Comparison of ENCODE assay signal across 17 mouse cellular contexts in genomic region chr9:57459707-57460106, GRCm38 (mm10). TPM values are rescaled to one million over a fixed set of nuclear protein-coding genes. Genes with fewer than 3 reads are reported as not detected.
DNase-seq lines count a peak whose midpoint lies in the region; ATAC-seq and TF ChIP-seq lines count a peak whose summit lies in the region.
"Had no signal": no experiment of that assay in that cellular context is flagged by ENCODE, and none has a peak within 500 bp of the region (broad histone marks: within the 10 kb centered on the region; RNA-seq: fewer than 3 reads in every experiment).

No protein-coding gene starts in this region.

- no peak overlapping the region for H3K4me3 ChIP-seq in hindbrain, embryonic 11.5 days (ENCODE audit: low read depth, low read length)
- H3K4me3 ChIP-seq in hindbrain, embryonic 16.5 days (ENCODE audit: low read length) = no peak overlapping the region
- H3K4me3 ChIP-seq in small intestine, adult 2 months (ENCODE audit: low read depth, low read length) = no peak overlapping the region
- no peak overlapping the region for H3K4me3 ChIP-seq in forebrain, embryonic 12.5 days (replicated peaks)
- H3K4me3 ChIP-seq: embryonic facial prominence, embryonic 12.5 days; heart, embryonic 15.5 days; midbrain, embryonic 15.5 days; neural tube, embryonic 13.5 days had no signal

- peak; percentile 38; the same call in 1 of the 2 replicates for TF ChIP-seq CTCF in small intestine, adult 2 months (IDR thresholded peaks at IDR 0.05; ENCODE audit: extremely low read depth, insufficient read length, insufficient replicate concordance, low read depth, low read length)

- DNase-seq in hindbrain, embryonic 11.5 days (ENCODE audit: low spot score) = peak; percentile 11
- peak; percentile 30 for DNase-seq in retina, postnatal 1 day
- DNase-seq in retina, embryonic 14.5 days (ENCODE audit: low spot score) = no peak
- peak; percentile 67 for DNase-seq in R1 (ENCODE audit: low read depth, low spot score)
- DNase-seq in adrenal gland, adult 18-20 months (ENCODE audit: low spot score in 2 of 2) = no peak
- DNase-seq: cerebellum, postnatal 25 days; gastrocnemius, postnatal 25 days; kidney, postnatal 36 days; thymus, postnatal 36 days had no signal

- TF ChIP-seq POLR2A in small intestine, adult 2 months (IDR thresholded peaks at IDR 0.05; ENCODE audit: low read depth, low read length) = no peak

- no peak for ATAC-seq in hindbrain, embryonic 11.5 days (ENCODE audit: low FRiP score)
- ATAC-seq in hindbrain, embryonic 16.5 days = no peak
- no peak for ATAC-seq in forebrain, embryonic 12.5 days (ENCODE audit: low FRiP score)
- ATAC-seq: forebrain, embryonic 14.5 days; midbrain, embryonic 15.5 days had no signal

- H3K9me3 ChIP-seq in hindbrain, embryonic 11.5 days (ENCODE audit: control insufficient read depth, low read length) = no peaks in the 10 kb centered on the region
- no peaks in the 10 kb centered on the region for H3K9me3 ChIP-seq in hindbrain, embryonic 16.5 days (ENCODE audit: control insufficient read depth, low read length)
- H3K9me3 ChIP-seq in forebrain, embryonic 12.5 days = no peaks in the 10 kb centered on the region
- H3K9me3 ChIP-seq: embryonic facial prominence, embryonic 12.5 days; heart, embryonic 15.5 days; midbrain, embryonic 15.5 days; neural tube, embryonic 13.5 days had no signal

- 97% methylated on average over 2 of the region's 2 CpGs for WGBS in hindbrain, embryonic 11.5 days
- 96% methylated on average over 2 of the region's 2 CpGs for WGBS in hindbrain, embryonic 16.5 days
- WGBS in small intestine, adult 2 months = 95% methylated on average over 2 of the region's 2 CpGs
- 92% methylated on average over 2 of the region's 2 CpGs for WGBS in forebrain, embryonic 12.5 days

- no peak overlapping the region for H3K4me2 ChIP-seq in hindbrain, embryonic 11.5 days (replicated peaks; ENCODE audit: low read depth, low read length)
- H3K4me2 ChIP-seq in hindbrain, embryonic 16.5 days (ENCODE audit: low read length) = no peak overlapping the region
- H3K4me2 ChIP-seq in forebrain, embryonic 12.5 days = no peak overlapping the region
- H3K4me2 ChIP-seq: embryonic facial prominence, embryonic 12.5 days; heart, embryonic 15.5 days; midbrain, embryonic 15.5 days; neural tube, embryonic 13.5 days had no signal

- H3K9ac ChIP-seq in hindbrain, embryonic 11.5 days (ENCODE audit: low read depth, low read length) = no peak overlapping the region
- no peak overlapping the region for H3K9ac ChIP-seq in hindbrain, embryonic 16.5 days (ENCODE audit: low read depth, low read length)
- H3K9ac ChIP-seq in forebrain, embryonic 12.5 days = no peak overlapping the region
- H3K9ac ChIP-seq: embryonic facial prominence, embryonic 12.5 days; heart, embryonic 15.5 days; midbrain, embryonic 15.5 days; neural tube, embryonic 13.5 days had no signal

- H3K27me3 ChIP-seq in hindbrain, embryonic 11.5 days (ENCODE audit: control insufficient read depth, insufficient read depth, low read length) = no peaks in the 10 kb centered on the region
- no peaks in the 10 kb centered on the region for H3K27me3 ChIP-seq in hindbrain, embryonic 16.5 days (replicated peaks; ENCODE audit: control insufficient read depth, insufficient read depth, low read length)
- no peaks in the 10 kb centered on the region for H3K27me3 ChIP-seq in small intestine, adult 2 months (ENCODE audit: control insufficient read depth, insufficient read depth, low read length)
- H3K27me3 ChIP-seq in forebrain, embryonic 12.5 days = no peaks in the 10 kb centered on the region
- H3K27me3 ChIP-seq: embryonic facial prominence, embryonic 12.5 days; heart, embryonic 15.5 days; midbrain, embryonic 15.5 days; neural tube, embryonic 13.5 days had no signal

- H3K4me1 ChIP-seq in hindbrain, embryonic 11.5 days (replicated peaks; ENCODE audit: control insufficient read depth, insufficient read depth, low read length) = no peaks in the 10 kb centered on the region
- no peaks in the 10 kb centered on the region for H3K4me1 ChIP-seq in hindbrain, embryonic 16.5 days (ENCODE audit: control insufficient read depth, insufficient read depth, low read depth, low read length)
- peaks cover 20% of the 10 kb centered on the region for H3K4me1 ChIP-seq in small intestine, adult 2 months (ENCODE audit: control insufficient read depth, insufficient read depth, insufficient read length, low read length)
- H3K4me1 ChIP-seq in forebrain, embryonic 12.5 days = no peaks in the 10 kb centered on the region
- H3K4me1 ChIP-seq: embryonic facial prominence, embryonic 12.5 days; heart, embryonic 15.5 days had no signal

- no peak overlapping the region for H3K27ac ChIP-seq in hindbrain, embryonic 11.5 days (ENCODE audit: low read depth, low read length)
- H3K27ac ChIP-seq in hindbrain, embryonic 16.5 days (ENCODE audit: low read depth, low read length) = no peak overlapping the region
- no peak overlapping the region for H3K27ac ChIP-seq in small intestine, adult 2 months (ENCODE audit: insufficient read depth, low read depth, low read length)
- no peak overlapping the region for H3K27ac ChIP-seq in forebrain, embryonic 12.5 days
- H3K27ac ChIP-seq: embryonic facial prominence, embryonic 12.5 days; heart, embryonic 15.5 days; midbrain, embryonic 15.5 days; neural tube, embryonic 13.5 days had no signal

- no peaks in the 10 kb centered on the region for H3K36me3 ChIP-seq in hindbrain, embryonic 11.5 days (ENCODE audit: control insufficient read depth, insufficient read depth, low read length)
- peaks cover 6% of the 10 kb centered on the region; the same call in 1 of the 2 replicates for H3K36me3 ChIP-seq in hindbrain, embryonic 16.5 days (ENCODE audit: control insufficient read depth, insufficient read depth, low read length)
- H3K36me3 ChIP-seq in small intestine, adult 2 months (ENCODE audit: control insufficient read depth, insufficient read depth, low read length) = peaks cover 4% of the 10 kb centered on the region; the same call in 1 of the 2 replicates
- no peaks in the 10 kb centered on the region for H3K36me3 ChIP-seq in forebrain, embryonic 12.5 days (replicated peaks)
- H3K36me3 ChIP-seq: embryonic facial prominence, embryonic 12.5 days; heart, embryonic 15.5 days; midbrain, embryonic 15.5 days had no signal

RNA-seq across cellular contexts. Expression of gene Scamp5, which starts 8.2 kb away (rescaled TPM):
- 17.7 and 18.3 TPM in 2 replicates for polyA plus RNA-seq in hindbrain, embryonic 11.5 days (2014; fragmentation: Nextera tagmentation; extraction: Ambion mirVana)
- 165 and 168 TPM in 2 replicates for polyA plus RNA-seq in hindbrain, embryonic 16.5 days (2015; fragmentation: Nextera tagmentation; extraction: Ambion mirVana)
- polyA plus RNA-seq in small intestine, adult 2 months (2012; rRNA removed) = 104 and 119 TPM in 2 replicates
- total RNA-seq in adrenal gland, adult 18-20 months (2021) = 10 to 100 TPM in 1 of 2 experiments, 1 to 10 TPM in 1; 7.5 to 13.7 TPM
- polyA plus RNA-seq in forebrain, embryonic 12.5 days (2016; fragmentation: Nextera tagmentation; extraction: Ambion mirVana) = 41.5 and 41.9 TPM in 2 replicates

RNA-seq across cellular contexts. Expression of gene Ppcdc, which starts 19.8 kb away (rescaled TPM):
- polyA plus RNA-seq in hindbrain, embryonic 11.5 days (2014; fragmentation: Nextera tagmentation; extraction: Ambion mirVana) = 16.5 and 19.8 TPM in 2 replicates
- polyA plus RNA-seq in hindbrain, embryonic 16.5 days (2015; fragmentation: Nextera tagmentation; extraction: Ambion mirVana) = 19.4 and 20.5 TPM in 2 replicates
- 10.3 and 14.2 TPM in 2 replicates for polyA plus RNA-seq in small intestine, adult 2 months (2012; rRNA removed)
- total RNA-seq in adrenal gland, adult 18-20 months (2021) = 10 to 100 TPM; 15.0 to 18.0 TPM
- 24.4 and 24.7 TPM in 2 replicates for polyA plus RNA-seq in forebrain, embryonic 12.5 days (2016; fragmentation: Nextera tagmentation; extraction: Ambion mirVana)

RNA-seq across cellular contexts. Expression of gene Rpp25, which starts 44.1 kb away (rescaled TPM):
- polyA plus RNA-seq in hindbrain, embryonic 11.5 days (2014; fragmentation: Nextera tagmentation; extraction: Ambion mirVana) = 7.7 and 10.5 TPM in 2 replicates
- polyA plus RNA-seq in hindbrain, embryonic 16.5 days (2015; fragmentation: Nextera tagmentation; extraction: Ambion mirVana) = 21.0 and 21.4 TPM in 2 replicates
- 1.2 and 10.5 TPM in 2 replicates for polyA plus RNA-seq in small intestine, adult 2 months (2012; rRNA removed)
- 1 to 10 TPM; 1.2 to 1.7 TPM for total RNA-seq in adrenal gland, adult 18-20 months (2021)
- 5.5 and 5.7 TPM in 2 replicates for polyA plus RNA-seq in forebrain, embryonic 12.5 days (2016; fragmentation: Nextera tagmentation; extraction: Ambion mirVana)
- total RNA-seq: gastrocnemius, postnatal 25 days had no signal

Comparison
In these comparisons a context has a peak if more than half of its experiments do, and no peak if none do; other contexts are left out.
1. DNase-seq: peak in hindbrain, embryonic 11.5 days (single experiment), retina, postnatal 1 day (single experiment) and R1 (single experiment); none in retina, embryonic 14.5 days (single experiment) and adrenal gland, adult 18-20 months (0 of 2).